Mouse (Mus musculus) embryonic fibroblast, embryonic 13.5 days (primary cell): ENCODE measurements around the gene Mrpl51.

Experiments used
- CTCF ChIP-seq: IDR thresholded peaks from 2 replicates; pipeline ENCODE4 v1.5.1; 2011; ENCODE audit warnings: mild to moderate bottlenecking, control low read depth, low read length, moderate library complexity, borderline replicate concordance; ENCODE audit not compliant: insufficient read depth
- POLR2A ChIP-seq: IDR thresholded peaks from 2 replicates; pipeline ENCODE4 v1.6.1; 2011; ENCODE audit warnings: low read depth, mild to moderate bottlenecking, control low read depth, low read length, moderate library complexity

GRCm38 (mm10) chr6:125148926-125149568, 42.6 kb upstream of the Mrpl51 start:
- no peak for TF ChIP-seq CTCF
- TF ChIP-seq POLR2A: no peak
